Mouse (Mus musculus): ENCODE measurements around the gene Htt.

Htt gene

DNA sequence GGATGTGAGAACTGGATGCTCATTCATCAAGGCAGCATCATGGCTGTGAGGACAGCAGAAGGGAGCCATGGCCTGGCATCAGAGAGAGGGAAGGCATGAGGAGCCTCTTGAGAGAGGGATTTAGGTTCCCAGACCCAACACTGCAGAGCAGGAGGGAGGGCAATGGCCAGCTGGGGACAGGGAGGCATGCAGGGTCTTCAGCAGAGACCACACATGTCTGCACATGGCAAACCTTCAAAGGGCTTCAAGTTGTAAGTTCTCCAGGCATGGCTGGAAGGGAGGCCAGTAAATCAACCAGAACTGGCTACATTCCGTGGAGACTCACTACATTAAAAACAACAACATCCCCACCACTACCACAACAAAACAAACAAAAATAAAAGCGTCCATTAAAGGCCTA is 169.6 kb downstream of the Htt start:
- no peak for DNase-seq (ENCODE audit: low read depth, low spot score)

DNA sequence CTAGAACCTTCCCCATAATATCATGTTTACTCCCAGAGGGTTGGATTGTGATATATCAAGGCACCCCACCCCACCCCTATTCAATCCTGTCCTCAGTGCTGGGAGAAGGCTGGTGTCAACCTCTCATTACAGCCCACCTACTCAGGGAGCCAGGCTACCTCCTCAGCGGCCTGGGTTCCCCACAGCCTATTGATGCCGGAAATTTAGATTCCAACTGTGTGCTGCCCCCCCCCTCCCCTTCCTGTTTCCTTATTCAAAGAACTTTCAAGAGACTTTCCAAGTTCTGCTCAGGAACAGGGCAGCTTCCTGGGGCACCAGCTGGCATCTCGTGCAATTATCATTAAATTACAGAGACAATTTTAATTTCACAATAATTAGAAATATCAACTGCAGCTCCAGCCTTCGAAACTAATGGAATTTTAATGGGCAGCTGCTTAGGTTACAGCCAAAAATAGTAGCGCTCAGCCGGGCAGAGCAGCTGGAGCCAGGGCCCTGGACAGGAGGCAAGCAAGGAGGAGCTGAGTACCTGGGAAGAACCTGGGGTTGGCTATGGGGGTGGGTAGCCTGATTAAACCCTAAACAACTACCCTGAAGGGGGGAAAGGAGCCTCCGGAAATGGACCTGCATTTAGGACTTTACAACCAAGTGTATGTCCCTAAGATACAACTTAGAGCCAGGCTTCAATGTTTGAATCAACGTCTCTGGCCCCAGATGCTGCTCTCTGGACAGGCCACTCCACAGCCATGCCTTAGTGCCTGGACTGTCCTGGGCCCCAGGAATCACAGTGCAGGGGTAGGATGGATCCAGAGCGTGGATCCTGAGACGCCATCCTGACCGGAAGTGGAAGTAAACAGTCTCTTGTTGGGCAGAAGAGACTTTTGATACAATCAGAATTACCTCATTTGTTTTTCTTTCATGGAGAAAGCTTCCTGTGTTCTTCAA is 170.2 kb downstream of the Htt start:
- DNase-seq (ENCODE audit: low read depth, low spot score), result no peak

DNA sequence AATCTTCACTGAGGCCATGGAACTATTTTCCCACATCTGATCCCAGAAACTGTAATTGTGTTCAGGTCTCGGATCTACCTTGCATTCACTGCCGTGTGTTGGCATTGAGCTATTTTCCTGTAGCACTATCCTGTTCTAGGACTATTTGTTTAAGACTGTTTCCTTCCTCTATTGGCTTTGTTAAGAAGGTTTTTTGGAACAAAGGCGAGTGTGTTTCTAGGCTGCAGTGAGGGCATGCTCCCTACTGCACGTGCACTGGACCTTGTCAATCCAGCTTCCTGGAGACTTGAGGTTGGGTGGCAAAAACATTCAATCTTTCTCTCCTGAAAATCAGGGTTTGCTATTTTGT is 170.9 kb downstream of the Htt start:
- no peak for DNase-seq (ENCODE audit: low read depth, low spot score)

DNA sequence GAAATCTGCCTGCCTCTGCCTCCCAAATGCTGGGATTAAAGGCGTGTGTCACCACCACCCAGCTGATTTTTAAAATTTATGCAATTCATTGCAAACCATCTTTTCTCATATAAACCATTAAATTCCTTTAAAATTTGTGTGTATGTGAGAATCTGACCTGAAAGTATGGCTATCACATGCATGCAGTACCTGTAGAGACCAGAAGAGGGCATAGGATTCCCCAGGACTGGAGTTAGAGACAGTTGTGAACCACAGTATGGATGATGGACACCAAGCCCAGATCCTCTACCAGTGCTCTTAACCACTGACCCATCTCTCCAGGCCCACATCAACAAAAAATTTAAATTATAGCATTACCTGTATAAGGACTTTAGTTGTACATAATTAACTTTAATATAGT is 171.9 kb downstream of the Htt start:
- DNase-seq (ENCODE audit: low read depth, low spot score), result no peak

DNA sequence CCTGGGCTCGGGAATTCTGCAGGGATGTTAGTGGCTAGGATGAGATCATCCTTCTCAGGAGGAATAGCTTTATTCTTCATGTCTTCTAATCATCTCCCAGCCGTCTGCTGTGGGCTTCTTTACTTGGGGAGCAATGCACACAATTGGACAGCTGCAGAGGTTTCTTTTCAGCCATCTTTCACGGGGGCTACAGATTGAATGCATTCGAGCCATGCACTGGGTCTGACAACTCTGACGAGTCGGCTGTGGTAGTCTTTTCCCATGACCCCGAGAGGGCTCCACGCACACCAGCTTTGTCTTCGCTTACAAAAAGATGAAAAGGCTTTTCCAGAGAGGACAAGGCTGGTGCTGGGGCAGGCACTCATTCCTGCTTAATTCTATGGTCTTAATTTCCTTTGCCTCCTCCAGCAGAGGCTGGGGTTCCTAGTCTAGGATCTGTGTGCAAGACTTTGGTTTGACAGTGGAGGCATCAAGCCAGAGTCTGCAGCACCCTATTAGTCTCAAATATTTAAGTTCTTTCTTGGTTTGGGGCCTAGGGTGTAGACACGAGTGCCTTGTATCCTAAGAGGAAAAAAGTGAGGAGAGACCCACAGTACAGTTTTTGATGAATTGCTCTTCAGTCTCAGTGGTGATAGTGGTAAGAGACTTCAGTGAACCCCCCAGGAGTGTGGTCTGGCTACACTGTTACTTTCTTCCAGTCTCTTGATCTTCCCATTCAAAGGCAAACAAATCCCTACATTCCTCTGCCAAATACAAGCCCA is 180.3 kb downstream of the Htt start:
- DNase-seq (ENCODE audit: low read depth, low spot score), result peak; percentile 56

- no peak for DNase-seq (ENCODE audit: low read depth, low spot score)
These were observed 181.9 kb downstream of the Htt start for GRCm38 (mm10) chr5:34943428-34943827.

DNA sequence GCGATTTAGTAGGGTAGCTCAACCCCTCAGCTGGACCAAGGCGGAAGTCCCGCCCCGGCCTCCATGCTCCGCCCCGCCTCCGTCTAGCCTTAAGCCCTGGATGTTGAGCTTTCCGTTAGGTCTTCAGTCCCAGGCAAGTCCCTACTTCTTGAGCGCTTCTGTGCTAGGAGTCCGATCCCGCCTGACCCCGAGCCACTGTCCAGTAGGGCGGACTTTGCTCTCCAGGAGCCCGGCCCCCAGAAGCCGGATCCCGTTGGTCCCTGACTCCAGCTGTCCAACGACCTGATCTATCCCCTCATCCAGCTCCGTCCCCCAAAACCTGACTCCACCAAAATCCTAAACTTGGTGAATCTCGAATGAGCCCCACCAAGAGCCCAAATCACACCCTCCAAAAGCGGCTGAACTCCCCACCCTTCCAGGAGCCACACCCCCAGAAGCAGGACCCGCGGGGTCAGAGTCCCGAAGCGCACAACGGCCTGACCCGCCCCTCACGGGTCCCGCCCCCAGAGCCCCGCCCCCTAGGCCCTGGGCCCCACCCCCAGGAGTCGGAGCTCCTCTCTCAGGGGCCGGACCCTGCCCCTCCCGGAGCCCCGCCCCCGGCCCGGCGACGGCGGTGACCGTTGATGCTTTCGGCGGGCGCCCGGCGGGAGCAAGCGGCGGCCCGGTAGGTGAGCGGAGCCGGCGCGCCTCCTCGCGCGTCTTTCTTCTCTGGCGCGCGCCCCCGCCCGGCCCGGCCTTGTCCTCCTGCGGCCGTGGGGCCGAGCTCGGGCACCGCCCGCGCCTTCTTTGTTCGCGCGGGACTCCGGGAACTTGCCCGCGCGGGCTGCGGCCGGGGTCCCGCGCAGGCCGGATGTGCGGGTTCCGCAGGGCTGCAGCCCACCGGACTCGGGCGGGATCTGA is 187.6 kb downstream of the Htt start, which contains the start of gene Rgs12:
Gene Rgs12, plus strand, starts transcription at position 585 of the 900 bp plus-strand sequence.
- peak; percentile 87 for DNase-seq (ENCODE audit: low read depth, low spot score)

DNA sequence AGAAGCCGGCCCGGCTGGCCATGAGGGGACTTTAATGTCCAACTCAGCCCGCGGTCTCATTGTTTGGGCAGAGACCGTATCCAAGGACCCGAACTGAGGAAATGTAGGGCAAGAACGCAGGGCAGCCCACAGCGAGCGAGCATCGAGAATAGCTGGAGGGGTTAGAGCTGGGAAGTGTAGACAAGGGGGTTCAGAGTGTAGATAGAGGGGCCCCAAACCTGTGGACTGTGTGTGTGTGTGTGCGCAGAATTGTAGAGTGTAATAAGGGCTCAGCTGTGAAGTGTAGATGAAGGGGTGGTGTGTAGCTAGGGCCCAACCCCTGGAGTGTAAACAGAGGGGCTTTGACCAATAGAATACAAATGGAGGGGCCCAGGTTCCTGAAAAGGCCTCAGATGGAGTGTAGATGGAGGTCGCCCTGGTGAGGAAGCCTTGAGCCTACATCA is 188.2 kb downstream of the Htt start:
- DNase-seq (ENCODE audit: low read depth, low spot score), result peak; percentile 39

DNA sequence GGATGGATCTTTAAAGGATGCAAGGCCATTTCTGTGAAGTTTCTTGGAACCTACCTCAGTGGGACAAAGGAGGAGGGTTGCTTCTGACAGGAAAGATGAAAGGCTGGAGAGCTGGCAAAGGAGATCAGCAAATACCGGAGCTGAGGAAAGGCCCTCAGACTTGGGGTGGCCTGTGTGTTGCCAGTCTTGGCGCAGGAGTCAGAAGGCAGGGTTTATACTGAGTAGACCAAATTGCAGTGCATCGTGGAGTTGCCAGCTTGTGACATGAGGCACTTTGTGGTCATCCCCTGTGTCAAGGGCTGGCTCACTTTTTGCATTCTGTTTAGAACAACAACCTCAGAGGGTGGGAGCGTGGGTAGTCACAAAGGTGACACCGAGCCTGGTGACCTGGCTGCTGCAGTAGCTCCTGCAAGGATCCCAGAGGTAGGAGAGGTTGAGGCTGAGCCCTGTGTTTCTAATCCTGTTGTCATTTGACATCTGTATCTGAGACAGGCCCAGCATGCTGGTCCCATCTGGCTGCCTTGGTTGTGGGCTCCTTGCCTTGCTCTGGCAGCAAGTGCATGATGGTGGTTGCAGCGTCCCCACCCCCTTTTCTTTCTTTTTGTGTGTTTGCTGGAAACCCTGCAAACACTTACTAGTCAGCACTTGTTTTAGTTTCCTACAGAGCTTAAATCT is 189.1 kb downstream of the Htt start:
- DNase-seq (ENCODE audit: low read depth, low spot score), result no peak

- no peak for DNase-seq (ENCODE audit: low read depth, low spot score)
These were observed 189.8 kb downstream of the Htt start for GRCm38 (mm10) chr5:34951161-34951834.

DNA sequence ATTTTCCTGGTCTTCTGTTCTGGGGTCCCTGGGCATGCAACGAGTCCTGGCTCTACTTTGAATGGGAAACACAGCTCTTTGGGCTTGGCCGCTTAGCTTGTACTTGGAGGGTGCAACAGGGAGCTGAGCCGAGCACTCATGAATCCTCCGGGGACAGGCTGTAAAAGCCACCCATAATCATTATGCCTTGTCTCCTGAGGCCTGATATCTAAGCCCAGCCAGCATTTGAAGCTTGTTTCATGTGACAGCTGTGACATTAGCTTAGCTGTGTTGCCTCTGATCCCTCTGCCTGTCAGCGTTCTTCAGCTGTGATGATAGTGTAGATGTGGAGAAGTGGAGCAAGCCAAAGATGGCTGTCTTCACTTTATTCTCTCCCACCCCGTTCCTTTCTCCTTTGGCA is 193.0 kb downstream of the Htt start:
- DNase-seq (ENCODE audit: low read depth, low spot score), result no peak

DNA sequence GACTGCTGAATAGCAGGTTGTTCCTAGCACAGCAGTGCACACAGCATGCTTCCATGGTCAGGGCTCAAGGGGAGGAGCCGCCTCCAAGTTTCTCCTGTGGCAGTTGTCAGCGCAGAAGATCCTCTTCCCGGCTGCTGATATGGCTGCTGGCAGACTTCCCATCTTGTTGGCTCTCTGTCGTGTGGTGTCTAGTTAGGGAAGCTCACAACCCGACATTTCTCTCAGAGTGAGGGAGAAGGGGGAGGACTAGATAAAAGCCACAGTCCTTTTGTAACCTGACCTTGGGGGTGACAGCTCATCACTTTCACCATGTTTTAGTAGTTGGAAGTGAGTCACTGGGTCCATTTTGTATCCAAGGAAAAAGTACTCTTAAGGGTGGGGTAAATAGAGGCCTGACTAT is 194.1 kb downstream of the Htt start:
- no peak for DNase-seq (ENCODE audit: low read depth, low spot score)

- no peak for DNase-seq (ENCODE audit: low read depth, low spot score)
These were observed 194.6 kb downstream of the Htt start for GRCm38 (mm10) chr5:34956151-34956550.

DNA sequence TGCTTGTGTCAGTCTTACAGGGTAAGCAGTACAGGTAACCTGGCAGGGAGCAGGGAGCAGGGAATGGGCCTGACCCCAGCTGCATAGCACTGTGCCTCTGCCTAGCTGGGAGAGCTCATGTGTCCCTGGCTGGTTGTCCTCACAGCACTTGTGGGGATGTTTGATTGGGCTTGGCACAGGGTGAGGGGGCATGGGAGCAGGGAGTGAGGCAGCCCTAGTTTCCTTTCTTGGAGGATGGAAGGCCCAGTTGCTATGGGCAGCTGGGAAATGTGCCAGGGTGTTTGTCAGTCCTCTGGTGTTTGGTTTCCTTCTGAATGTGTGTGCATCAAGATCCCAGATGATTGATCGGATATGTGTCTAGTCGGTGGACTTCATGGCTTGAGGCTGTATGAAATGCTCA is 195.5 kb downstream of the Htt start:
- DNase-seq (ENCODE audit: low read depth, low spot score), result no peak

GRCm38 (mm10) chr5:34960021-34960420 is 198.5 kb downstream of the Htt start:
- DNase-seq (ENCODE audit: low read depth, low spot score), result no peak
